Mouse (Mus musculus): Measurements from ENCODE around the gene Oip5.

Gene Oip5

DNA sequence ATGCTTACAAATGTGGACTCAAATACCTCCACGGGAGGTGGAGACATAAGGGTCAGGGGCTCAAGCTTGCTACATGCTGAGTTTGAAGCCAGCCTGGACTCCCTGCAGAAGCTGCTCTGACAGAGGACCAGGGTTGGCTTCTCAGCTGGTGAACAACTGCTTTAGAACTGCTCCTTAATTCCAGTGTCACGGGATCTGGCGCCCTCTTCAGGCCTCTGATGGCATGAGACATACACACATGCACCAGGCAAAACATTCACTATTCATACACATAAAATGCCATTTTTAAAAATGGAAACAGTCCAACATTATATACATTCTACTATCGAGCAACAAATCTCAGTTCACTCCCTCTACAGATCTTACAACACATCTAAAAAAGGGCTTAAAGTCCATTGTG, 30.9 kb downstream of the Oip5 start:
- in situ Hi-C loops (cut with MboI; ENCODE audit: low sequenced_read_pairs), result loop anchor here (5.0 kb wide), 1 partner anchor 45 kb away; no protein-coding TSS in a partner anchor

DNA sequence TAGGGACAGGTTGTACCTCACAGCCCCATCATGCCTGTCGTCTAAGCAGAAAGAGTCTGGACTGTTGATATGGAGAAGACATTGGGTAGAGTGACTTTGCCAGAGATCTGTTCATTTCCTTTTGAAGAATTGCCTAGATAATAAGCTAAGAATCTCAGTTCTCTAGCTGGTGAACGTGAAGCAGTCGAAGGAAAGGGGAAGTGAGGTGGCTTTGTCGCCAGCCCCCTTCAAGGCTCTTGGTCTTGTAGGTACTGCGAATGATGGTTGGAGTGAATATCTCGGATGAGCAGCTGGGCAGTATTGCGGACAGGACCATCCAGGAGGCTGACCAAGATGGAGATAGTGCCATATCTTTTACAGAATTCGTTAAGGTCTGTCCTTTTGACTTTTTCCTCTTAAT, 34.0 kb downstream of the Oip5 start:
- in situ Hi-C loops (cut with MboI; ENCODE audit: low sequenced_read_pairs), result no loop called here

DNA sequence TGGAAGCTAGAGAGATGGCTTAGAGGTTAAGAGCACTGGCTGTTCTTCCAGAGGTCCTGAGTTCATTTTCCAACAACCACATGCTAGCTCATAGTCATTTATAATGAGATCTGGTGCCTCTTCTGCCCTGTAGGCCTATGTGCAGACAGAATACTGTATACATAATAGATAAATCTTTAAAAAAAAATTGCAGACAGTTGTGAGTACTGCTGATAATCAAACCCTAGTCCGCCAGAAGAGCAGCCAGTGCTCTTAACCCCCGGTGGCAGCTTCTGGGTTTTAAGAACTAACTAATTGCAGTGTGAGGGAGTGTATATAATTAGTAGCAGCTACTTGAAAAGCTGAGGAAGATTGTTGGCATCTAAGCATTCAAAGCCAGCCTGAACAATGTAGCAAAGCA, 34.8 kb downstream of the Oip5 start:
- in situ Hi-C loops (cut with MboI; ENCODE audit: low sequenced_read_pairs), result no loop called here

DNA sequence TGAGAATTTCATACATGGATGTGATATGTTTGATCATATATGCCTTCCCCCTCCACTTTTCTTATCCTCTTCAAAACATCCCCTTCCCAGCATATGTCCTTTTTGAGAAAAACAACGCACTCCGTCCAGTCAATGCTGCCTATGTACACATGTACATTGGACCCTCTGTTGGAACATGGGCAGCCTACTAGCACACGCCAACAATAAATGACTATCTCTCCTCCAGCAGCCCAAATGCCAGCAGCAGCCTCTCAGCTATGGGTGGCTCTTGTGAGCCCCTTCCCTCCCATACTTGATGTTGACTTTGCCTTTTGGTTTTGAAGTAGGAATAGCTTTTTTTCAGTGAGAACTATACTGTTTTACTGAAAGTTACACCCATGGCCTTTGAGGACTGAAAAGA, 36.7 kb downstream of the Oip5 start:
- in situ Hi-C loops (cut with MboI; ENCODE audit: low sequenced_read_pairs), result no loop called here

DNA sequence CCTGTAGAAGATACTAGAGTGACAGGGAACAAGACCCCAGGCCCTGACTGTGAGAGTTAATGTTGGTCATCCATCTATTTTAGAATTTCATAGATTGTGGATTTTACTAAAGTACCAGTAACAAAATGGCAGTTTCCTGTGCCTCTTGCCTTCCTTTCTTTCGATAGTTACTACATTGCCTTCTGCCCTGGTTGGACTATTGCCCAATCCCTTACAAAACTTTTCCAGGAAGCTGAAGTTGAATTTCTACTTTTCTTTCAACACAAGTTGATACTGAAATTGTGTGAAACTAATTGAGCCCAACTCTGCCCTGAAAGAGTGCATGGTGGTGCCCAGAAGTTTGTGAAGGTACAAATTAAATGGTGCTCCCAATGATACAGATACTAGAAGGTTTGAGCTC, 45.8 kb downstream of the Oip5 start:
- in situ Hi-C loops (cut with MboI; ENCODE audit: low sequenced_read_pairs), result no loop called here

DNA sequence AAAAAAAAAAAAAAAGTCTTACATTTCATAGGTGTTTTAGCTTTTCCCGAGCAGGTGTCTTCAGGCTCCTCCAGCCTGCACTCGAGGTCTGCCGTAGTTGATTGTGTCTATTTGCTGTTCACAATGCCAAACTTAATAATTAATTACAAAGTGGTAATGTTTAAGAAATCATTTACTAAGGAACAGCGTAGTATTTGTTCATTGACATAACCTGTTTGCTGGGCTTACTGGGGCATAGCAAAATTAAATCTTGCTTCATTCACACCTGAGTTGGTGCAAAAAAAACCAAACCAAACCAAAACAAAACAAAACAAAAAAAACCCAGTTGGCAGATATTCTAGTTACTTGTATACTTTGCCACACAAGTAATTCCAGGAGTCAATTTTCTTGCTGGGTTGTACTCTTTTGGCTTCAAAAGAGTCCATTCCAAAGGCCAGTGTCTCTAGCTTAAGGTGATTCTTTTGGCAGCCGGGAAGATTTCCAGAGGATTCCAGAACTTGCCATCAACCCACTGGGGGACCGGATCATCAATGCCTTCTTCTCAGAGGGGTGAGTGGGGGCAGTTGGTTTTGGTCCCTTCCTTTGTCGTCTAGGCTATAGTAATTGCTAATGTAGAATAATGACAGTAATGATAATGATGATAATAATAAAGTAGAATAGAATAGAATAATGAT, 52.0 kb downstream of the Oip5 start:
- in situ Hi-C loops (cut with MboI; ENCODE audit: low sequenced_read_pairs), result no loop called here

DNA sequence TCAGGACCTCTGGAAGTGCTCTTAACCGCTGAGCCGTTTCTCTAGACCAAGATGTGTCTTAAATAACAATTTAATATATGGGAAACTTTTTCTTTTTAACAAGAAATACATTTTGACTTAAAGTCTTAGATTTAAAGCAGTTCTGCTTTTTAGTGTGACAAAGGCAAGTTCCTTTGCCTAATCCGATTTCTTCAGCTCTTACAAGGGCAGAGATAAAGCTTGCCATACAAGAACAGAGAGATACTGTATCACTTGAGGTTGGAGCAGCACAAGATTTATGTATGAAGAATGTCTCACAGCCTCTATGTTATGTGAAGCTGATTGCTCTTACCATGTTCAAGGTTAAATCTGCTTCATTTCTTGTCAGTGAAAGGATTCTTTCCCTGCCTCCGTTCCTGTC, 53.0 kb downstream of the Oip5 start:
- in situ Hi-C loops (cut with MboI; ENCODE audit: low sequenced_read_pairs), result no loop called here

DNA sequence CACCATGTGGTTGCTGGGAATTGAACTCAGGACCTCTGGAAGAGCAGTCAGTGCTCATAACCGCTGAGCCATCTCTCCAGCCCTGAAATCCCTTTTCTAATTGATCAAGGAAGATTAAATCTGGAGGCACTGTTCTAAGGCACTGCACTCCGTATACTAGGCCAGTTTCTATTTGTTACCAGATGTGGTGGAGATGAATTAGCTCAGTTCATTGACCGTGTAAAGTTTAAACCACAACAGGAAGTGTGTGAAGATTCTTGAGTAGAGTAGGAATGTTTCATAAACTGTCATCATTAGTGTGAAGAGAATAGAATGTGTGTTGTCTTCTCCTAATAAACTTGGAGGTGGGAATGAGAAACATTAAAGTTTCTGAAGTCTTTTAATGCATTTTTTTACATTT, 56.5 kb downstream of the Oip5 start:
- in situ Hi-C loops (cut with MboI; ENCODE audit: low sequenced_read_pairs), result no loop called here

Data from CH12F3 (cell line).